Mouse (Mus musculus) lung, embryonic 15.5 days (tissue): ENCODE data around the gene Lipc. TPM values are rescaled to one million over a fixed set of nuclear protein-coding genes. Genes with fewer than 3 reads are reported as not detected.

ENCODE experiments used
- ATAC-seq: fragments of 200-750 bp; cut with Nextera tagmentation; 2 replicates; pipeline ENCODE4 v1.8.0; 2017; ENCODE audit warnings: moderate number of reproducible peaks, borderline replicate concordance; ENCODE audit not compliant: low FRiP score, low TSS enrichment; ENCODE audit errors: extremely low read depth
- H3K27ac ChIP-seq: fragments of 300-500 bp; sonication (generic); 2 replicates; pipeline ENCODE4 v1.5.1; 2015; ENCODE audit warnings: moderate library complexity, mild to moderate bottlenecking, inconsistent platforms
- H3K27me3 ChIP-seq: fragments of 300-500 bp; sonication (generic); 2 replicates; pipeline ENCODE4 v1.6.1; 2015; ENCODE audit warnings: inconsistent platforms
- H3K36me3 ChIP-seq: fragments of 300-500 bp; sonication (generic); 2 replicates; pipeline ENCODE4 v1.6.1; 2015; ENCODE audit warnings: inconsistent platforms
- H3K4me1 ChIP-seq: fragments of 300-500 bp; sonication (generic); 2 replicates; pipeline ENCODE4 v1.6.1; 2015; ENCODE audit warnings: inconsistent platforms
- H3K4me2 ChIP-seq: fragments of 300-500 bp; sonication (generic); 2 replicates; pipeline ENCODE4 v1.6.1; 2015; ENCODE audit warnings: inconsistent platforms, mild to moderate bottlenecking, moderate library complexity
- H3K4me3 ChIP-seq: fragments of 300-500 bp; sonication (generic); 2 replicates; pipeline ENCODE4 v1.5.1; 2015; ENCODE audit warnings: mild to moderate bottlenecking, inconsistent platforms
- H3K9ac ChIP-seq: fragments of 300-500 bp; sonication (generic); 2 replicates; pipeline ENCODE4 v1.6.1; 2015; ENCODE audit warnings: inconsistent platforms
- H3K9me3 ChIP-seq: fragments of 300-500 bp; sonication (generic); 2 replicates; pipeline ENCODE4 v1.6.1; 2016; ENCODE audit warnings: inconsistent platforms
- WGBS: fragments of 180-500 bp; shearing (Covaris S2); methylation state at CpG from one replicate; pipeline ENCODE4 v1.1.7; 2015; 5-methylcytosine and 5-hydroxymethylcytosine counted together
- polyA plus RNA-seq: library from polyadenylated mRNA; unstranded; fragments of >200 nt; fragmentation: Nextera tagmentation; extraction: Ambion mirVana; gene quantifications from 2 replicates; pipeline ENCODE4 v1.2.1, GENCODE M21; 2015

Lipc gene
- polyA plus RNA-seq, 1 experiment from 2014 or later, result 0.46 TPM

- no peaks in the 10 kb centered on the region for H3K36me3 ChIP-seq
- H3K27me3 ChIP-seq, result no peaks in the 10 kb centered on the region
- H3K4me2 ChIP-seq, result peak overlapping the region; percentile 38
- H3K4me1 ChIP-seq, result peaks cover 17% of the 10 kb centered on the region
- peak overlapping the region; percentile 73 for H3K27ac ChIP-seq
- WGBS, result 28% methylated on average over 10 of the region's 10 CpGs
- no peaks in the 10 kb centered on the region for H3K9me3 ChIP-seq
- H3K4me3 ChIP-seq, result 0 out of 2 replicates have a peak overlapping the region, but pooled peaks have one; percentile 0
- no peak overlapping the region for H3K9ac ChIP-seq
- ATAC-seq, result no peak; the same call in 1 of the 2 replicates
Observed at GRCm38 (mm10) chr9:70848135-70848770, 103.8 kb downstream of the Lipc start.

GRCm38 (mm10) chr9:70847627-70848051 is 104.4 kb downstream of the Lipc start:
- 17% methylated on average over 8 of the region's 8 CpGs for WGBS
- Histone ChIP-seq H3K27ac (peak overlapping the region; percentile 73), H3K4me2 (peak overlapping the region; percentile 38), H3K27me3 (no peaks in the 10 kb centered on the region), H3K9ac (no peak overlapping the region), H3K4me3 (0 out of 2 replicates have a peak overlapping the region, but pooled peaks have one; percentile 0), H3K9me3 (no peaks in the 10 kb centered on the region), H3K36me3 (no peaks in the 10 kb centered on the region), H3K4me1 (peaks cover 17% of the 10 kb centered on the region)
- ATAC-seq, result peak; percentile 64

DNA sequence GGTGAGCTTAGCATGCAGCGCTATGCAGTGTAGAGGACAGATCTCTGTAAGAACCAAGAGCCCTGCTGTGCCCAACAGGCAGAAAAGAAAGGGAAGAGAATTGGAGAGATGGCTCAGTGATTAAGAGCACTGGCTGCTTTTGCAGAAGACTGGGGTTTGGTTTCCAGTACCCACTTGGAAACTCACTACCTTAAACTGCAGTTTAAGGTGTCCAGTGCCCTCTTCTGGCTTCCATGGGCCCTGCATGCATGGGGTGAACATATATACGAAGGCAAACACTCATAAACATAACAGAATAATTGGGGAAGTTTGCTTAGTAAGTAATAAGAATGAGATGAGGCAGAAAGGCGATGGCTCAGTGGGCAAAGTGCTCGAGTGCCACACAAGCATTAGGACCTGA is 108.8 kb downstream of the Lipc start:
- 88% methylated on average over 4 of the region's 4 CpGs for WGBS
- Histone ChIP-seq H3K36me3 (no peaks in the 10 kb centered on the region), H3K4me2 (no peak overlapping the region), H3K9me3 (no peaks in the 10 kb centered on the region), H3K4me3 (no peak overlapping the region), H3K4me1 (peaks cover 38% of the 10 kb centered on the region), H3K27ac (peak overlapping the region; percentile 92), H3K9ac (no peak overlapping the region), H3K27me3 (no peaks in the 10 kb centered on the region)
- ATAC-seq, result no peak

- Histone ChIP-seq H3K9me3 (no peaks in the 10 kb centered on the region), H3K4me2 (no peak overlapping the region), H3K4me1 (peaks cover 29% of the 10 kb centered on the region), H3K27me3 (no peaks in the 10 kb centered on the region), H3K9ac (no peak overlapping the region), H3K4me3 (no peak overlapping the region), H3K27ac (peak overlapping the region; percentile 92), H3K36me3 (no peaks in the 10 kb centered on the region)
- 48% methylated on average over 4 of the region's 6 CpGs for WGBS
- peak; percentile 31; the same call in 1 of the 2 replicates for ATAC-seq
Observed at GRCm38 (mm10) chr9:70842300-70842941, 109.6 kb downstream of the Lipc start.

GRCm38 (mm10) chr9:70841426-70842215 is 110.4 kb downstream of the Lipc start:
- Histone ChIP-seq H3K4me1 (peaks cover 27% of the 10 kb centered on the region), H3K36me3 (no peaks in the 10 kb centered on the region), H3K4me3 (no peak overlapping the region), H3K4me2 (no peak overlapping the region), H3K27ac (peak overlapping the region; percentile 92), H3K27me3 (no peaks in the 10 kb centered on the region), H3K9me3 (no peaks in the 10 kb centered on the region), H3K9ac (no peak overlapping the region)
- ATAC-seq, result no peak
- WGBS, result 53% methylated on average over 8 of the region's 8 CpGs

DNA sequence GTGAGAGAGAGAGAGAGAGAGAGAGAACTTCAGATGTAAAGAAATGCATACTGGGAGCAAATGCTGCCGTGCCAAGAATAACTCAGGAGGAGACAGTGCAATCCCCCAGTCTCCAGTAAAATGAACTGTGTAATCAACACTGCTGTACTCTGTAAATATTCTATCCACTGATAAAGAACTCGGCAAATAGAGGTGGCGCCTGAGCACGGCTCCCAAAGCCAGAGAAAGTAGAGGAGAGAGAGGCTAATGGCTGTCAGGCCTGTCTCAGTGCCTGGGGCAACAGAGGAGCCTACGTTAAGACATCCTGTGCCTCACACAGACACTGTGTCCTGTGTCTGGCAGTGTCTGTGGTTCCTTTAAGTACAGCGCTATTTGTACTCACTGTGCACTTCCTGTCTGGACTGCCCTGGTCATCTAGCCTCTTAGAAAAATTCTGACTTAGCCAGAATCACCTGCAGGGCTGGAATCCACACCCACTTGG is 111.1 kb downstream of the Lipc start:
- Histone ChIP-seq H3K36me3 (no peaks in the 10 kb centered on the region), H3K4me1 (peaks cover 27% of the 10 kb centered on the region), H3K27me3 (no peaks in the 10 kb centered on the region), H3K27ac (peak overlapping the region; percentile 92), H3K9me3 (no peaks in the 10 kb centered on the region), H3K9ac (no peak overlapping the region), H3K4me2 (peak overlapping the region; percentile 32; the same call in 1 of the 2 replicates), H3K4me3 (no peak overlapping the region)
- 6% methylated on average over 6 of the region's 6 CpGs for WGBS
- peak; percentile 54 for ATAC-seq

DNA sequence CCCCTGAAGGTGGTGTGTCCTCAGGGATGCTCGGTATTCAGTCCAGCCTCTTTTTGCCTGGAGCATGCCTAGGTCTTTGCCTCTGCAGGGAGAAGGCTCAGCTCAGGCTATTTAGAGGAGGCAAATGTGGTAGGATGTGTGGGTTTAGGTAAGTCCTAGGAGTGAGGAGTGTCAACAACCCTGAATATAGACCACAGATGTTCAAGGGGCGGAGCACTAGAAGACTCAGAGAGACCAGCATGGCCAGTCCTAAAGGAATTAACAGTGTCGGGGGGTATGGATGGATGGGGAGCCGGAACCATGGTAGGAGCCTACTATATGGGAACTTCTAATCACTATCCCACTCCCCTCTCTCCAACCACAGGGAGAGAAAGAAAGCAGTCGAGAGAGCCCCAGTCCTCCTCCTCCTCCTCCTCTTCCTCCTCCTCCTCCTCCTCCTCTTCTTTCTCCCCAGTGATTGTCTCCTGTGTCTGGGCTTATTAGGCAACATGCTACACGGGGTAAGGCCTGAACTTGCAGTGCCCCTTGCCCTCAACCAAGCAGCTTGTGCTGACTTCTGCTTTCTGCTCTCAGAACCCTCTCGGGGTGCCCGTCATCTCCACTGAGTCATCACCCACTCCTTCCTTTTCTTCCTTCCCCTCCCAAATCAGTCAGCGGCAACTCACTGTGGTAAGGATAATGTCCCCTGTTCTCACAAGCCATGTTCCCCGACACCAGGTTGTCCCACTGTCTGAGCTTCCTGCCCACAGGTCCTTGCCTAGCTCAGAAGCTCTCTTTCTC is 113.7 kb downstream of the Lipc start:
- H3K4me2 ChIP-seq, result no peak overlapping the region
- H3K36me3 ChIP-seq, result no peaks in the 10 kb centered on the region
- WGBS, result 76% methylated on average over 10 of the region's 10 CpGs
- peaks cover 40% of the 10 kb centered on the region for H3K4me1 ChIP-seq
- H3K9me3 ChIP-seq, result no peaks in the 10 kb centered on the region
- 0 out of 2 replicates have a peak overlapping the region, but pooled peaks have one; percentile 8 for H3K27ac ChIP-seq
- H3K4me3 ChIP-seq, result no peak overlapping the region
- no peaks in the 10 kb centered on the region for H3K27me3 ChIP-seq
- ATAC-seq, result no peak
- no peak overlapping the region for H3K9ac ChIP-seq

- Histone ChIP-seq H3K27ac (peak overlapping the region; percentile 86), H3K27me3 (no peaks in the 10 kb centered on the region), H3K4me3 (no peak overlapping the region), H3K9ac (no peak overlapping the region), H3K4me1 (peaks cover 13% of the 10 kb centered on the region), H3K9me3 (no peaks in the 10 kb centered on the region), H3K36me3 (no peaks in the 10 kb centered on the region), H3K4me2 (no peak overlapping the region)
- WGBS, result 19% methylated on average over 4 of the region's 4 CpGs
- ATAC-seq, result peak; percentile 79
Observed at GRCm38 (mm10) chr9:70834730-70835154, 117.3 kb downstream of the Lipc start.

GRCm38 (mm10) chr9:70834217-70834616 is 117.8 kb downstream of the Lipc start:
- Histone ChIP-seq H3K27ac (peak overlapping the region; percentile 86), H3K4me3 (no peak overlapping the region), H3K9ac (no peak overlapping the region), H3K4me1 (peaks cover 13% of the 10 kb centered on the region), H3K36me3 (no peaks in the 10 kb centered on the region), H3K27me3 (no peaks in the 10 kb centered on the region), H3K4me2 (no peak overlapping the region), H3K9me3 (no peaks in the 10 kb centered on the region)
- 82% methylated on average over 3 of the region's 3 CpGs for WGBS
- no peak for ATAC-seq

DNA sequence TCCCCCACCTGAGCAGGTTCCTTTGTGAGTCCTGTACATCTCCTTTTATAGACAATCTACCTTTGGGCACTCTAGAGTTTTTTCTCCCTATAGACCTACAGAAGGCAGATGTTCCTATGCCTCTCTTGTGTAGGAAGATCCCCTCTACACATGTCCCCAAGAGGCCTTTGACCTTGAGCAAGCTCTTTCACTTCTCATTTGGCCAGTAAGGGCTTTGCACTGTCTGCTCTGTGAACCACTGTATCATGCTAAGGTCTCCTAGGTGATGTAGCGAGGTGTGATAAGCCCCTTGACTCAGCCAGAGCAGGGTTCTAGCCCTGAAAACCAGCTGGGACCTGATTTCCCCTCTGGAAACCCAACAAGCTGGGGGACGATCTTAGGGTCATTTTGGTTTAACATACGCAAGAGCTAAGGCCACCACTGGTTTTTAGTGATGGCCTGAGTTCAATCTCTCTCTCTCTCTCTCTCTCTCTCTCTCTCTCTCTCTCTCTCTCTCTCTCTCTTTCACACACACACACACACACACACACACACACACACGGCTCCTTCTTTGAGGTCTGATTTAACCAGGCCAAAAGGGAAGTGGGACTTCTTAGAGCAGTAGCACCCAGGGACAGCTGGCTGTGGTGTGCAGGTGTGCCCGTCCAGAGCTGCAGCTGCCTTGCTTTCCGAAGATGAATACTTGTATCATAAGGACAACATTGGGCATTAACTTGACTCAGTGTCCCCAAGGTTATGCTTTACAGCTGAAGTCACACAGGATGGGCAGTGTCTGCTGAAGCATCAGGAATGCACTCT is 118.7 kb downstream of the Lipc start:
- H3K27ac ChIP-seq, result no peak overlapping the region
- peaks cover 13% of the 10 kb centered on the region for H3K4me1 ChIP-seq
- ATAC-seq, result no peak
- no peaks in the 10 kb centered on the region for H3K27me3 ChIP-seq
- H3K4me3 ChIP-seq, result no peak overlapping the region
- no peaks in the 10 kb centered on the region for H3K36me3 ChIP-seq
- 84% methylated on average over 6 of the region's 6 CpGs for WGBS
- no peak overlapping the region for H3K9ac ChIP-seq
- H3K4me2 ChIP-seq, result no peak overlapping the region
- H3K9me3 ChIP-seq, result no peaks in the 10 kb centered on the region
